Mouse (Mus musculus): ENCODE measurements around the gene 2200002J24Rik.

- TF ChIP-seq CHD2 (IDR thresholded peaks at IDR 0.05; ENCODE audit: low read depth, low read length) (no peak), MAFK (IDR thresholded peaks at IDR 0.05; ENCODE audit: insufficient read depth, low read depth, low read length) (no peak), HCFC1 (IDR thresholded peaks at IDR 0.05; ENCODE audit: borderline replicate concordance, insufficient read depth, low read length) (no peak), ZNF384 (IDR thresholded peaks at IDR 0.05; ENCODE audit: low read depth, low read length) (no peak)
These were observed 48.9 kb downstream of the 2200002J24Rik start for GRCm38 (mm10) chr7:30747525-30748204.
